Comparison of ENCODE assay signal across 18 mouse cellular contexts in the genomic region with DNA sequence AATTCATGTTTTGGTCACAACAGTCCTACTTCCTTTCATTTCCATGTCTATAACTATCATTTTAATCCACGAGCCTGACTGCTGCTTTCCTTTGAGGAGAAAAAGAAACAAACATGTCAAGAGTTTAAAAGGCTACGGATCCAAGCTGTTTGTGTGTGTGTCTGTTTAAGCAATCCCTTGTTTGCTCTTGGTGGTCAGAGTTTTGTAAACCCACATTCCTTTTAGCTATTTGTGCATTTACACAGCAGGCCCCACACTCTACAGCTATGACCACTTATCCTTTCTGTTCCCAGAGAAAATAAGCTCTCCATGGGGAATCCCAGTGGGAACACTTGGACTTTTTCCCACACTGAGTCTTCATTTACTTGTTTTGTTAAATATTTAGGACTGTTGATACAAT. TPM values are rescaled to one million over a fixed set of nuclear protein-coding genes. Genes with fewer than 3 reads are reported as not detected.
DNase-seq lines count a peak whose midpoint lies in the region; ATAC-seq and TF ChIP-seq lines count a peak whose summit lies in the region.
"Had no signal": no experiment of that assay in that cellular context is flagged by ENCODE, and none has a peak within 500 bp of the region (broad histone marks: within the 10 kb centered on the region; RNA-seq: fewer than 3 reads in every experiment).

No protein-coding gene starts in this region.

- TF ChIP-seq CTCF in lung, adult 2 months (IDR thresholded peaks at IDR 0.05; ENCODE audit: insufficient read depth, low read length) = no peak
- no peak for TF ChIP-seq CTCF in kidney, postnatal 0 days (IDR thresholded peaks at IDR 0.05; ENCODE audit: low read depth)
- no peak for TF ChIP-seq CTCF in stomach, postnatal 0 days (IDR thresholded peaks at IDR 0.05; ENCODE audit: low read depth)

- H3K4me1 ChIP-seq in lung, embryonic 16.5 days (replicated peaks; ENCODE audit: control insufficient read depth, insufficient read depth, low read length) = peaks cover 9% of the 10 kb centered on the region; the same call in 1 of the 2 replicates
- H3K4me1 ChIP-seq in lung, adult 2 months (ENCODE audit: control insufficient read depth, insufficient read depth, low read length) = no peaks in the 10 kb centered on the region; the same call in 1 of the 2 replicates
- H3K4me1 ChIP-seq in kidney, postnatal 0 days (replicated peaks; ENCODE audit: insufficient read depth, low read length) = no peaks in the 10 kb centered on the region
- no peaks in the 10 kb centered on the region for H3K4me1 ChIP-seq in stomach, postnatal 0 days (replicated peaks; ENCODE audit: control insufficient read depth, insufficient read depth)
- H3K4me1 ChIP-seq in midbrain, embryonic 11.5 days (ENCODE audit: control insufficient read depth, insufficient read depth, low read length) = no peaks in the 10 kb centered on the region
- H3K4me1 ChIP-seq: forebrain, embryonic 15.5 days; limb, embryonic 13.5 days; neural tube, embryonic 12.5 days had no signal

- ATAC-seq in lung, embryonic 16.5 days (ENCODE audit: low read depth) = peak; percentile 92
- peak; percentile 17; the same call in 1 of the 2 replicates for ATAC-seq in kidney, postnatal 0 days (replicated peaks; ENCODE audit: low FRiP score, low read depth)
- peak; percentile 38; the same call in 1 of the 2 replicates for ATAC-seq in stomach, postnatal 0 days (ENCODE audit: low FRiP score, low TSS enrichment)
- no peak for ATAC-seq in midbrain, embryonic 11.5 days (ENCODE audit: low FRiP score)
- ATAC-seq: forebrain, embryonic 15.5 days had no signal

- no peaks in the 10 kb centered on the region for H3K27me3 ChIP-seq in lung, embryonic 16.5 days (ENCODE audit: control insufficient read depth, insufficient read depth, low read depth, low read length)
- H3K27me3 ChIP-seq in kidney, postnatal 0 days (ENCODE audit: insufficient read depth, low read length) = no peaks in the 10 kb centered on the region
- no peaks in the 10 kb centered on the region for H3K27me3 ChIP-seq in stomach, postnatal 0 days (ENCODE audit: control insufficient read depth, insufficient read depth, low read length)
- H3K27me3 ChIP-seq in midbrain, embryonic 11.5 days (ENCODE audit: control insufficient read depth, insufficient read depth, low read length) = no peaks in the 10 kb centered on the region
- H3K27me3 ChIP-seq: forebrain, embryonic 15.5 days; limb, embryonic 13.5 days; neural tube, embryonic 12.5 days had no signal

- peak; percentile 32 to 37 for DNase-seq in heart, postnatal 10 days
- no peak for DNase-seq in heart, postnatal 25 days (ENCODE audit: low spot score)
- no peak for DNase-seq in lung, adult 2 months
- DNase-seq in kidney, postnatal 0 days (ENCODE audit: low spot score) = peak; percentile 89
- DNase-seq in stomach, postnatal 0 days (ENCODE audit: low spot score) = no peak
- DNase-seq in spleen, postnatal 36 days (ENCODE audit: low spot score in 2 of 2) = no peak
- no peak for DNase-seq in midbrain, embryonic 11.5 days (ENCODE audit: low spot score, missing footprints)
- DNase-seq: adrenal gland, adult 2 months; cerebellum, adult 8-10 months; heart, postnatal 36 days; right cerebral cortex, postnatal 25 days; thymus, postnatal 14 days had no signal

- no peaks in the 10 kb centered on the region for H3K9me3 ChIP-seq in lung, embryonic 16.5 days (ENCODE audit: control insufficient read depth, low read length)
- H3K9me3 ChIP-seq in kidney, postnatal 0 days (replicated peaks; ENCODE audit: low read length) = no peaks in the 10 kb centered on the region
- no peaks in the 10 kb centered on the region for H3K9me3 ChIP-seq in stomach, postnatal 0 days (ENCODE audit: control insufficient read depth, low read length)
- no peaks in the 10 kb centered on the region for H3K9me3 ChIP-seq in midbrain, embryonic 11.5 days (ENCODE audit: control insufficient read depth, low read length)
- H3K9me3 ChIP-seq: forebrain, embryonic 15.5 days; limb, embryonic 13.5 days; neural tube, embryonic 12.5 days had no signal

- H3K9ac ChIP-seq in lung, embryonic 16.5 days (ENCODE audit: low read length) = no peak overlapping the region
- H3K9ac ChIP-seq in kidney, postnatal 0 days (ENCODE audit: low read depth, low read length) = no peak overlapping the region
- H3K9ac ChIP-seq in stomach, postnatal 0 days (ENCODE audit: low read length) = no peak overlapping the region
- H3K9ac ChIP-seq in midbrain, embryonic 11.5 days (ENCODE audit: low read length) = no peak overlapping the region
- H3K9ac ChIP-seq: forebrain, embryonic 15.5 days; limb, embryonic 13.5 days; neural tube, embryonic 12.5 days had no signal

- intact Hi-C loops in heart, postnatal 10 days (cut with DNase I) = no loop called here
- intact Hi-C loops in heart, postnatal 25 days (cut with DNase I) = no loop called here

- H3K36me3 ChIP-seq in lung, embryonic 16.5 days (ENCODE audit: control insufficient read depth, insufficient read depth, low read length) = no peaks in the 10 kb centered on the region
- H3K36me3 ChIP-seq in kidney, postnatal 0 days (ENCODE audit: insufficient read depth, low read length) = no peaks in the 10 kb centered on the region
- H3K36me3 ChIP-seq in stomach, postnatal 0 days (ENCODE audit: control insufficient read depth, insufficient read depth, low read length) = no peaks in the 10 kb centered on the region
- no peaks in the 10 kb centered on the region for H3K36me3 ChIP-seq in midbrain, embryonic 11.5 days (ENCODE audit: control insufficient read depth, insufficient read depth, low read length)
- H3K36me3 ChIP-seq: forebrain, embryonic 15.5 days; limb, embryonic 13.5 days; neural tube, embryonic 12.5 days had no signal

- H3K4me2 ChIP-seq in lung, embryonic 16.5 days (ENCODE audit: low read depth, low read length) = no peak overlapping the region
- H3K4me2 ChIP-seq in kidney, postnatal 0 days (ENCODE audit: low read length) = no peak overlapping the region
- H3K4me2 ChIP-seq in stomach, postnatal 0 days (replicated peaks; ENCODE audit: low read depth) = no peak overlapping the region
- no peak overlapping the region for H3K4me2 ChIP-seq in midbrain, embryonic 11.5 days
- H3K4me2 ChIP-seq: forebrain, embryonic 15.5 days; limb, embryonic 13.5 days; neural tube, embryonic 12.5 days had no signal

- WGBS in lung, embryonic 16.5 days = 7% methylated on average over 2 of the region's 2 CpGs
- WGBS in lung, adult 2 months = 25% methylated on average over 2 of the region's 2 CpGs
- WGBS in kidney, postnatal 0 days = 54% methylated on average over 2 of the region's 2 CpGs
- WGBS in stomach, postnatal 0 days = 31% methylated on average over 2 of the region's 2 CpGs
- WGBS in midbrain, embryonic 11.5 days = 50% methylated on average over 2 of the region's 2 CpGs

- no peak for TF ChIP-seq EP300 in stomach, postnatal 0 days (optimal IDR thresholded peaks at IDR 0.05)

- peak overlapping the region; percentile 75 for H3K27ac ChIP-seq in lung, embryonic 16.5 days (ENCODE audit: low read length)
- H3K27ac ChIP-seq in kidney, postnatal 0 days = peak overlapping the region; percentile 64
- H3K27ac ChIP-seq in stomach, postnatal 0 days (replicated peaks) = no peak overlapping the region
- H3K27ac ChIP-seq in midbrain, embryonic 11.5 days (ENCODE audit: low read depth, low read length) = no peak overlapping the region
- H3K27ac ChIP-seq: forebrain, embryonic 15.5 days; limb, embryonic 13.5 days; neural tube, embryonic 12.5 days had no signal

- TF ChIP-seq POLR2A in lung, adult 2 months (IDR thresholded peaks at IDR 0.05; ENCODE audit: borderline replicate concordance, extremely low read depth, low read depth, low read length) = no peak

- no peak overlapping the region for H3K4me3 ChIP-seq in lung, embryonic 16.5 days (ENCODE audit: low read length)
- H3K4me3 ChIP-seq in lung, adult 2 months (replicated peaks; ENCODE audit: extremely low read depth, low read depth, low read length) = no peak overlapping the region
- H3K4me3 ChIP-seq in kidney, postnatal 0 days (replicated peaks; ENCODE audit: low read depth, low read length) = no peak overlapping the region
- no peak overlapping the region for H3K4me3 ChIP-seq in stomach, postnatal 0 days (ENCODE audit: low read depth, low read length)
- no peak overlapping the region for H3K4me3 ChIP-seq in midbrain, embryonic 11.5 days (ENCODE audit: low read depth, low read length)
- H3K4me3 ChIP-seq: forebrain, embryonic 15.5 days; limb, embryonic 13.5 days; neural tube, embryonic 12.5 days had no signal

RNA-seq across cellular contexts. Expression of gene Vstm4, which starts 58.8 kb away (rescaled TPM):
- 10 to 100 TPM; 19.5 to 24.2 TPM for total RNA-seq in heart, postnatal 10 days (2021)
- 10 to 100 TPM; 10.2 to 12.4 TPM for total RNA-seq in heart, postnatal 25 days (2021)
- polyA plus RNA-seq in lung, embryonic 16.5 days (2015; fragmentation: Nextera tagmentation; extraction: Ambion mirVana) = 67.3 and 72.1 TPM in 2 replicates
- polyA plus RNA-seq in lung, adult 2 months (2012; rRNA removed) = 11.2 and 12.1 TPM in 2 replicates
- polyA plus RNA-seq in kidney, postnatal 0 days (2015; fragmentation: Nextera tagmentation; extraction: Ambion mirVana) = 45.2 and 47.4 TPM in 2 replicates
- polyA plus RNA-seq in stomach, postnatal 0 days (2015; fragmentation: Nextera tagmentation; extraction: Ambion mirVana) = 17.2 and 19.0 TPM in 2 replicates
- 4.5 and 4.6 TPM in 2 replicates for polyA plus RNA-seq in midbrain, embryonic 11.5 days (2014; fragmentation: Nextera tagmentation; extraction: Ambion mirVana)
- total RNA-seq: megakaryocyte progenitor cell, adult 5-6 weeks had no signal
- polyA plus RNA-seq: C2C12 had no signal

Comparison
In these comparisons a context has a peak if more than half of its experiments do, and no peak if none do; other contexts are left out.
1. DNase-seq: peak in heart, postnatal 10 days (2 of 2) and kidney, postnatal 0 days (single experiment); none in heart, postnatal 25 days (single experiment), lung, adult 2 months (single experiment), stomach, postnatal 0 days (single experiment), spleen, postnatal 36 days (0 of 2) and midbrain, embryonic 11.5 days (single experiment).
2. H3K27ac ChIP-seq: peak in lung, embryonic 16.5 days (single experiment) and kidney, postnatal 0 days (single experiment); none in stomach, postnatal 0 days (single experiment) and midbrain, embryonic 11.5 days (single experiment).